Mouse (Mus musculus) Muller cell, postnatal 12 days (primary cell): ENCODE data around the gene Irgm2.

ENCODE experiments used
- DNase-seq: peaks from one replicate; pipeline ENCODE4 v3.0.0-alpha.2; 2015; ENCODE audit errors: inconsistent ontology term

Irgm2 gene

DNA sequence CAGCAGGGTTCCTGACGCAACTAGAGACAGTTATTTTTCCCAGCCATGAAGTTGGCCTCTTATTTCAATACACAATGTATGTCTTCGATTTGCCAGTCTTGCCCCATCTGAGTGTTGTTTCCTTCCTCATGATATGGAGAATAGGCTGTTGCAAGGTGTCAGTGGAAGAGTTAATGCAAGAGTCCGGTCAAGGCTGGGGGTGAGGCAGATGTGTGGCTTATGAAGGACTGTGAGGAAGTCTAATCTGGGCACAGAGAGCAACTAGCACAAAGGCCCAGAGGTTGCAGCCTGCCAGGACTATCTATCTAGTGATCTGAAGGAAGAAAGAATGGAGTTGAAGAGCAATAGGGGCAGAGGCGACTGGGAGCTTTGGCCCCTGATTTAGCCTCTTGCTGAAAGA lies 60.7 kb downstream of the Irgm2 start:
- no peak for DNase-seq

DNA sequence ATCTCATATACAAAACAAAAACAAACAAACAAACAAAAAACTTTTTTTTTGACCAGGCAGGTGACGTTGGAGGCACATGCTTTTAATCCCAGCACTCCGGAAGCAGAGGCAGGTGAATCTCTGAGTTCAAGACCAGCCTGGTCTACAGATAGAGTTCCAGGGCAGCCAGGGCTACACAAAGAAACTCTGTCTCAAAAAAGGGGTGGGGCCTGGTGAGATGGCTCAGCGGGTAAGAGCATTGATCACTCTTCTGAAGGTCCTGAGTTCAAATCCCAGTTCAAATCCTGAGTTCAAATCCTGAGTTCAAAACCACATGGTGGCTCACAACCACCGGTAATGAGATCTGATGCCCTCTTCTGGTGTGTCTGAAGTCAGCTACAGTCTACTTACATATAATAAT lies 62.4 kb downstream of the Irgm2 start:
- DNase-seq = no peak

DNA sequence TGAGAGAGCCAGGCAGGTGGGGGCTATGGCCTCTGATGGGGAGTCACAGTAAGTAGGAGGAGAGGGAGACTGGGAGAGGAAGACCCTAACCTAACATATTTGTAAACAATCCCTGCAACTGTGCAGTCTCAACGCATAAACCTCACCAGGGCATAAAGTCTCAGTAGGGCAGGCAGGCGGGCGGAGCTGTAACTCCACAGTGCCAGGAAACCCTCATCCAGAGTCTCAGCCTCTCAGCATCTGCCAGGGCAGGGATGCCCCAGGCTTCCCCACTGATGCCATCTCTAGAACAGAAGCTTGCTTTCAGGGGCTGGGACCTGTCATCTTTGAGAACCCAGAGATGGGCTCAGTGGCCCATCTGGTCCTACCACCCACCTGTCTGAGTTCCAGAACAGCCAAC lies 62.9 kb downstream of the Irgm2 start:
- DNase-seq = no peak

DNA sequence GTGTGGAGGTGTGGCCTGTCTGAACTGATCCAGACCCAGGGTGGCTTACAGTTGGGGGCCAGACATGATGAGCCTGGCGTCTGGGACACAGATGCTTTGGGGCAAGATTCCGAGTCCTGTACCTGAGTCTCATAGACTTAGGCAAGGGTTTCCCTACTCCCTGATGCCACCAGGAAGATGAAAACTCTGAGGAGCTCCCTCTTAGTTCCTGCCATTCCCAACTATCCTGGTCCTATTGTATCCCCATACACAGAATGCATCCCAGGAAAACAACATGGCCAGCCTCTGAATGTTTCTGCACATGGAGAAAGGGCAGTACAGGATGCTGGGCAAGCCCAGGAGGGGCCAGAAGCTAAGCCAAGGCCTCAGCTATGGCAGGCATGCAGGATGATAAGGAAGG lies 64.1 kb downstream of the Irgm2 start:
- no peak for DNase-seq

DNA sequence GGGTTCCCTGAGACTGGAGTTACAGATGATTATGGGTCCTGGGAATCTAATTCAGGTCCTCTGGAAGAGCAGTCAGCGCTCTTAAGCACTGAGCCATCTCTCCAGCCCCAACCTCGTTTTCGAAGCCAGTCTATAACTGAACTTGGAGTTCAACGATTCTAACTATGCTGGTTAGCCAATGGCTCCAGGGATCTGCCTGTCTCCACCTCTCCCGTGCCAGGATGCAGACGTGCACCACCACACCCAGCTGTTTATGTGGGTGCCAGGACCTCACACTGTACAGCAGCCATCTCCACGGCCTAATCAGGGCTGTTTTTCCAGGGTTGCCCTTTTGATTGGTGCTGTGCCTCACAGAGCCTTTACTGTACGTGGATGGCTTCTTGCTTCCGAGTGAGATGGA lies 65.1 kb downstream of the Irgm2 start:
- DNase-seq = no peak

DNA sequence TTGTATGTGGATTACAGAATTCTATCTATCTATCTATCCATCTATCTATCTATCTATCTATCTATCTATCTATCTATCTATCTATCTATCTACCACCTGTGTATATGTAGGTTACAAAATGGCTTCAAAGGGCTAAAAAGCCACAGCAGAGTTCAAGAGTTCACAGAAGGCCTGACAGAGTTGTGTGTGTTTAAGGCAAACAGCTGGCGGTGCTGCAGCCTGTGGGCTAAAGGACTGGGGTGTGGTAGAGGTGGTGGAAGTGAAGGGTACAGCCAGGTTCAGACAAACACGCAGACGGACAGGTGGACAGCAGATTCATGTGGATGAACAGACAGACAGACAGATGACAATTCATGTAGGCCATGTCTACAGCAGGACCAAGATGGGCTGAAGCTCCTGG lies 68.9 kb downstream of the Irgm2 start:
- no peak for DNase-seq
